Mouse (Mus musculus) kidney, embryonic 16.5 days (tissue): ENCODE results near the gene Neurod4. TPM values are rescaled to one million over a fixed set of nuclear protein-coding genes. Genes with fewer than 3 reads are reported as not detected.

ENCODE experiments used
- ATAC-seq: fragments of 200-750 bp; cut with Nextera tagmentation; 2 replicates; pipeline ENCODE4 v1.8.0; 2017; ENCODE audit warnings: moderate TSS enrichment; ENCODE audit not compliant: low FRiP score, low TSS enrichment
- H3K27ac ChIP-seq: fragments of 300-500 bp; sonication (generic); 2 replicates; pipeline ENCODE4 v1.5.1; 2014; ENCODE audit warnings: low read length
- H3K27me3 ChIP-seq: fragments of 300-500 bp; sonication (generic); 2 replicates; pipeline ENCODE4 v1.6.1; 2014; ENCODE audit warnings: low read length, control low read depth, mixed read lengths; ENCODE audit not compliant: insufficient read depth
- H3K36me3 ChIP-seq: fragments of 300-500 bp; sonication (generic); 2 replicates; pipeline ENCODE4 v1.6.1; 2014; ENCODE audit warnings: low read length, control low read depth, mixed read lengths; ENCODE audit not compliant: insufficient read depth
- H3K4me1 ChIP-seq: fragments of 300-500 bp; sonication (generic); 2 replicates; pipeline ENCODE4 v1.6.1; 2014; ENCODE audit warnings: low read length, control low read depth, mixed read lengths; ENCODE audit not compliant: insufficient read depth
- H3K4me2 ChIP-seq: fragments of 300-500 bp; sonication (generic); replicated peaks from 2 replicates; pipeline ENCODE4 v1.6.1; 2014; ENCODE audit warnings: low read depth, low read length
- H3K4me3 ChIP-seq: fragments of 300-500 bp; sonication (generic); 2 replicates; pipeline ENCODE4 v1.5.1; 2014; ENCODE audit warnings: mild to moderate bottlenecking, low read length
- H3K9ac ChIP-seq: fragments of 300-500 bp; sonication (generic); replicated peaks from 2 replicates; pipeline ENCODE4 v1.6.1; 2014; ENCODE audit warnings: low read length
- H3K9me3 ChIP-seq: fragments of 300-500 bp; sonication (generic); 2 replicates; pipeline ENCODE4 v1.6.1; 2016; ENCODE audit warnings: low read length, control low read depth
- WGBS: fragments of 180-500 bp; shearing (Covaris S2); extraction: QIAGEN DNeasy Blood & Tissue Kit; methylation state at CpG from one replicate; pipeline ENCODE4 v1.1.7; 2014; 5-methylcytosine and 5-hydroxymethylcytosine counted together
- polyA plus RNA-seq: library from polyadenylated mRNA; unstranded; fragments of >200 nt; fragmentation: Nextera tagmentation; extraction: Ambion mirVana; gene quantifications from 2 replicates; pipeline ENCODE4 v1.2.1, GENCODE M21; 2015

Gene Neurod4
- polyA plus RNA-seq, 1 experiment from 2014 or later: not detected

DNA sequence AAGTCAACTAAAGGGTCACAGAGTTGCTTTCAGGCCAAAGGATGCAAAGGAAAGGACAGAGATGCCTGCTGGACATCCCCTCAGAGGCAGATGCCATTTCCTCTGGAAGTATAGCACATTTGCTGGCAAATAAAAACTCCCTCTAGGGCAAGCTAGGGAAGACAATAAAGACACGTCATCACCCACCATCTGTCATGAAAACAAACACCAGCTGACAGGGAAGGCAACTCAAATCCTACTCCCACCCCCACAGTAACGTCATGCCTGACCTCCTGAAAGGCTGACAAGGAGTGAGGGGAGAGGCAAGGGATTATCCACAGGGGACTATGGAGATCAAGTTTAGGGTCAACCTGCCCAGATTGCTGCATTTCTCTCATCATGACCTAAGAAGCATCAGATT lies 35.8 kb downstream of the Neurod4 start:
- Histone ChIP-seq H3K4me1 (no peaks in the 10 kb centered on the region), H3K4me2 (no peak overlapping the region), H3K4me3 (no peak overlapping the region), H3K9me3 (no peaks in the 10 kb centered on the region), H3K36me3 (no peaks in the 10 kb centered on the region), H3K27ac (no peak overlapping the region), H3K27me3 (no peaks in the 10 kb centered on the region), H3K9ac (no peak overlapping the region)
- no peak for ATAC-seq
- WGBS: 0% methylated on average over 2 of the region's 2 CpGs

GRCm38 (mm10) chr10:130238318-130239209 lies 41.5 kb downstream of the Neurod4 start:
- Histone ChIP-seq H3K4me1 (no peaks in the 10 kb centered on the region), H3K36me3 (no peaks in the 10 kb centered on the region), H3K4me3 (no peak overlapping the region), H3K9me3 (no peaks in the 10 kb centered on the region), H3K27ac (no peak overlapping the region), H3K27me3 (no peaks in the 10 kb centered on the region), H3K4me2 (no peak overlapping the region), H3K9ac (no peak overlapping the region)
- 68% methylated on average over 2 of the region's 2 CpGs for WGBS
- ATAC-seq: no peak

- 37% methylated on average over 1 of the region's 1 CpGs for WGBS
- no peak for ATAC-seq
- Histone ChIP-seq H3K4me3 (no peak overlapping the region), H3K9me3 (no peaks in the 10 kb centered on the region), H3K36me3 (no peaks in the 10 kb centered on the region), H3K4me1 (no peaks in the 10 kb centered on the region), H3K4me2 (no peak overlapping the region), H3K27ac (no peak overlapping the region), H3K9ac (no peak overlapping the region), H3K27me3 (no peaks in the 10 kb centered on the region)
Measured at GRCm38 (mm10) chr10:130234576-130234975, 45.5 kb downstream of the Neurod4 start.

GRCm38 (mm10) chr10:130232117-130232516 lies 47.9 kb downstream of the Neurod4 start:
- Histone ChIP-seq H3K4me2 (no peak overlapping the region), H3K27ac (no peak overlapping the region), H3K27me3 (no peaks in the 10 kb centered on the region), H3K9ac (no peak overlapping the region), H3K4me1 (no peaks in the 10 kb centered on the region), H3K4me3 (no peak overlapping the region), H3K9me3 (no peaks in the 10 kb centered on the region), H3K36me3 (no peaks in the 10 kb centered on the region)
- no peak for ATAC-seq
- 75% methylated on average over 1 of the region's 1 CpGs for WGBS

- ATAC-seq: no peak
- H3K9ac ChIP-seq: no peak overlapping the region
- H3K4me1 ChIP-seq: no peaks in the 10 kb centered on the region
- H3K4me3 ChIP-seq: no peak overlapping the region
- no peaks in the 10 kb centered on the region for H3K27me3 ChIP-seq
- 88% methylated on average over 5 of the region's 5 CpGs for WGBS
- no peak overlapping the region for H3K27ac ChIP-seq
- H3K4me2 ChIP-seq: no peak overlapping the region
- no peaks in the 10 kb centered on the region for H3K9me3 ChIP-seq
- no peaks in the 10 kb centered on the region for H3K36me3 ChIP-seq
Measured at GRCm38 (mm10) chr10:130229584-130229983, 50.5 kb downstream of the Neurod4 start.

DNA sequence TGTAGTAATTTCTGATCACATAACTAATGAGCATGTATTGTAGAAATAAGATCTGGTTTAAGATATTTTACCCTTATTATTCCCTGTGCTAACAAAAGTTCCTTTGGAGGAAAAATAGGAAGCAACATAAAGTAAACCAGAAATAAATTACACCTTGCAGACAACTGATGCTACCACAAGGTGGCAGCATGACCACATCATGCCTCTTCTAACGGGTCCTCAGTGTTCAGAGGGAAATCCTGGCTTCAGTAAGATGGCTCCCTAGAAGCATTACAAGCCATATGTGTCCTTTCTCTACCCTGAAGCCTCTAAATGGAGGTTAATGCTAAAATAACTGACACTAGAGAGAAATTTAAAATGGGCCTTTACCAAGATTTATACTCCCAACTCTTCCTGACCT lies 51.8 kb downstream of the Neurod4 start:
- Histone ChIP-seq H3K9me3 (no peaks in the 10 kb centered on the region), H3K27me3 (no peaks in the 10 kb centered on the region), H3K27ac (no peak overlapping the region), H3K4me2 (no peak overlapping the region), H3K36me3 (no peaks in the 10 kb centered on the region), H3K4me3 (no peak overlapping the region), H3K4me1 (no peaks in the 10 kb centered on the region), H3K9ac (no peak overlapping the region)
- 0% methylated on average over 1 of the region's 1 CpGs for WGBS
- ATAC-seq: peak; percentile 71; the same call in 1 of the 2 replicates

DNA sequence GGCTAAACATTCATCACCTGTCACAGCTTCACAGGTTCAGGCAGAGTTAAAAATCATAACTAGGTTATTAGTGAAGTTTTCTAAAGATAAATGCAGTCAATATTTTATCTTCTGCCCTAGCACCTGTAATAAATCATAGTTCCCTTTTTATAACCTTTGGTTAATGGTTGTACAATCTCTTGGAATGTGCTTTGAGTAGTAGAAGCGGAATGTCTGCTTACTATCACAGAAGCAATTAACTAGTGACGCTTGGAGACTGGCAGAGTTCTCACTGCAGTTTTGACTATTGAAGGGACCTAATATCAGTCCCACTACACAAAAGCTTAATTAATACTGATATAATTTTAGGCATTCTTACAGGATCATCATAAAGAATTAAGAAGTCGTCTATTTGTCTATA lies 55.0 kb downstream of the Neurod4 start:
- WGBS: 72% methylated on average over 3 of the region's 3 CpGs

More for the DNA sequence above, 55.0 kb downstream of the Neurod4 start:
- no peak for ATAC-seq
- no peaks in the 10 kb centered on the region for H3K9me3 ChIP-seq
- no peaks in the 10 kb centered on the region for H3K36me3 ChIP-seq
- no peak overlapping the region for H3K27ac ChIP-seq
- H3K27me3 ChIP-seq: no peaks in the 10 kb centered on the region
- no peak overlapping the region for H3K9ac ChIP-seq
- no peak overlapping the region for H3K4me3 ChIP-seq
- H3K4me2 ChIP-seq: no peak overlapping the region
- no peaks in the 10 kb centered on the region for H3K4me1 ChIP-seq

Other genes starting within 250 kb of the Neurod4 start
- gene Olfr821, start 249.9 kb downstream of the Neurod4 start, polyA plus RNA-seq: not detected in 2 replicates
- gene Olfr822, start 209.0 kb downstream of the Neurod4 start, polyA plus RNA-seq: not detected in 2 replicates
- not detected in 2 replicates for gene Olfr823, start 164.9 kb downstream of the Neurod4 start, polyA plus RNA-seq
- gene Olfr824, start 150.2 kb downstream of the Neurod4 start, polyA plus RNA-seq: not detected in 2 replicates
- gene Olfr825, start 113.5 kb downstream of the Neurod4 start, polyA plus RNA-seq: not detected in 2 replicates
- gene Olfr826, start 96.1 kb downstream of the Neurod4 start, polyA plus RNA-seq: not detected in 2 replicates
- gene Olfr827, start 65.8 kb downstream of the Neurod4 start, polyA plus RNA-seq: not detected in 2 replicates
- 0.14 and 0.26 TPM in 2 replicates for gene Tespa1, start 42.6 kb upstream of the Neurod4 start, polyA plus RNA-seq
- gene Vmn2r84, start 114.1 kb upstream of the Neurod4 start, polyA plus RNA-seq: not detected in 2 replicates
- gene Vmn2r85, start 149.5 kb upstream of the Neurod4 start, polyA plus RNA-seq: not detected in 2 replicates
- not detected in 2 replicates for gene Vmn2r86, start 175.8 kb upstream of the Neurod4 start, polyA plus RNA-seq
- gene Vmn2r87, start 217.2 kb upstream of the Neurod4 start, polyA plus RNA-seq: not detected in 2 replicates